Mouse (Mus musculus) liver, embryonic 13.5 days (tissue): ENCODE data around the gene Bpifb2. TPM values are rescaled to one million over a fixed set of nuclear protein-coding genes. Genes with fewer than 3 reads are reported as not detected.
"Not testable (repeated sequence)": the region's sequence is repeated elsewhere in the genome, so short reads cannot be mapped to it uniquely, and the experiment has no call there.

Experiments used
- ATAC-seq: fragments of 200-750 bp; cut with Nextera tagmentation; 2 replicates; pipeline ENCODE4 v1.8.0; 2017; ENCODE audit warnings: low read depth, mild to moderate bottlenecking, moderate number of reproducible peaks, moderate library complexity
- DNase-seq: peaks from one replicate; pipeline ENCODE4 v3.0.0; 2022
- H3K27ac ChIP-seq: fragments of 300-500 bp; sonication (generic); 2 replicates; pipeline ENCODE4 v1.5.1; 2015; ENCODE audit warnings: moderate library complexity, mild to moderate bottlenecking, inconsistent platforms
- H3K27me3 ChIP-seq: fragments of 300-500 bp; sonication (generic); 2 replicates; pipeline ENCODE4 v1.6.1; 2015; ENCODE audit warnings: mild to moderate bottlenecking, inconsistent platforms
- H3K36me3 ChIP-seq: fragments of 300-500 bp; sonication (generic); 2 replicates; pipeline ENCODE4 v1.6.1; 2015; ENCODE audit warnings: mild to moderate bottlenecking, inconsistent platforms
- H3K4me1 ChIP-seq: fragments of 300-500 bp; sonication (generic); replicated peaks from 2 replicates; pipeline ENCODE4 v1.6.1; 2015; ENCODE audit warnings: inconsistent platforms
- H3K4me2 ChIP-seq: fragments of 300-500 bp; sonication (generic); 2 replicates; pipeline ENCODE4 v1.6.1; 2015; ENCODE audit warnings: inconsistent platforms, mild to moderate bottlenecking, moderate library complexity
- H3K4me3 ChIP-seq: fragments of 300-500 bp; sonication (generic); replicated peaks from 2 replicates; pipeline ENCODE4 v1.5.1; 2015; ENCODE audit warnings: mild to moderate bottlenecking, inconsistent platforms
- H3K9ac ChIP-seq: fragments of 300-500 bp; sonication (generic); 2 replicates; pipeline ENCODE4 v1.6.1; 2015; ENCODE audit warnings: mild to moderate bottlenecking, inconsistent platforms
- H3K9me3 ChIP-seq: fragments of 300-500 bp; sonication (generic); replicated peaks from 2 replicates; pipeline ENCODE4 v1.6.1; 2016; ENCODE audit warnings: inconsistent platforms
- WGBS: fragments of 180-500 bp; shearing (Covaris S2); methylation state at CpG from one replicate; pipeline ENCODE4 v1.1.7; 2015; ENCODE audit not compliant: insufficient replicate concordance; 5-methylcytosine and 5-hydroxymethylcytosine counted together
- polyA plus RNA-seq: library from polyadenylated mRNA; unstranded; fragments of >200 nt; fragmentation: Nextera tagmentation; extraction: Ambion mirVana; gene quantifications from 2 replicates; pipeline ENCODE4 v1.2.1, GENCODE M21; 2015

The Bpifb2 gene
- not detected in 2 replicates for polyA plus RNA-seq

GRCm38 (mm10) chr2:153874745-153875144 lies at the start of gene Bpifb2:
Bpifb2 (plus strand) TSS chr2:153875045.
- H3K9ac ChIP-seq, result no peak within 1 kb of the TSS
- no peak within 1 kb of the TSS for H3K4me3 ChIP-seq
- no peak for ATAC-seq
- no peaks in the 10 kb centered on the region for H3K9me3 ChIP-seq
- no peaks in the 10 kb centered on the region for H3K4me1 ChIP-seq
- WGBS, result 46% methylated on average over 9 of the region's 9 CpGs
- H3K4me2 ChIP-seq, result no peak within 1 kb of the TSS
- no peak for DNase-seq
- no peaks in the 10 kb centered on the region for H3K36me3 ChIP-seq
- H3K27me3 ChIP-seq, result no peaks in the 10 kb centered on the region; the same call in 1 of the 2 replicates
- no peak within 1 kb of the TSS for H3K27ac ChIP-seq

- not testable (repeated sequence) for H3K4me3 ChIP-seq, H3K36me3 ChIP-seq, H3K4me1 ChIP-seq, H3K27ac ChIP-seq, DNase-seq, H3K9me3 ChIP-seq, H3K27me3 ChIP-seq, H3K9ac ChIP-seq, H3K4me2 ChIP-seq, ATAC-seq
- 53% methylated on average over 32 of the region's 32 CpGs for WGBS
Observed at GRCm38 (mm10) chr2:153825900-153826299, 48.9 kb upstream of the Bpifb2 start.

DNA sequence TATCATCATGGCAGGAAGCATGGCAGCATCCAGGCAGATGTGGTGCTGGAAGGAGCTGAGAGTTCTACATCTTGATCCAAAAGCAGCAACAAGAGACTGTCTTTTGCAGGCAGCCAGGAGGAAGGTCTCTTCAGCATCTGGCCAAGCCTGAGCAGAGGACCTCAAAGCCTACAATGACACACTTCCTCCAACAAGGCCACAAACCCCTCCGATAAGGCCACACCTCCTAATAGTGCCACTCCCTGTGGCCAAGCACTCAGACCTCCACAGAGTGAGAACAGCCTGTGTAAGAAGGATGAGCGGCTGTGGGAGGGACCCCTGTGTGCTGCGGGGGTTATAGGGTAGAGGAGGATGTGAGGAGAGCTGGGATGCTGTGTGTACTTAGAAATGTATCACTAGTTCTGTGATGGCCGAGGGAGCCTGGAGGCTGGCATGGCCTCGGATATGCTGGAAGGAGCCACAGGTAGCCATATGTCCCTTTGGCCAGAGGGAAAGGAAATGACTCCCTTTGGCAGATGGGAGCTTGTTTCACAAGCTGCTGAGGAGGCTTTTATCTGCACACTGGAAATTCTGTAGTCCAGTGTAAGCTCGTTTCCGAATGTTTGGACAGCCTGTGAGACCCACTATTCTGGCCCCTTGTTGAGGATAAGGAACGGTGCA lies 47.5 kb upstream of the Bpifb2 start:
- no peak for ATAC-seq
- Histone ChIP-seq H3K36me3 (no peaks in the 10 kb centered on the region), H3K9ac (no peak overlapping the region), H3K27me3 (0 out of 2 replicates have a peak, but pooled peaks cover 10% of the 10 kb centered on the region), H3K4me3 (no peak overlapping the region), H3K4me2 (no peak overlapping the region), H3K4me1 (no peaks in the 10 kb centered on the region; the same call in 1 of the 2 replicates), H3K27ac (no peak overlapping the region), H3K9me3 (no peaks in the 10 kb centered on the region)
- 59% methylated on average over 8 of the region's 8 CpGs for WGBS
- DNase-seq, result no peak

GRCm38 (mm10) chr2:153828704-153829103 lies 46.1 kb upstream of the Bpifb2 start:
- H3K4me3 ChIP-seq, result no peak overlapping the region
- WGBS, result 71% methylated on average over 7 of the region's 7 CpGs
- ATAC-seq, result no peak
- DNase-seq, result no peak
- no peak overlapping the region for H3K4me2 ChIP-seq
- no peaks in the 10 kb centered on the region for H3K36me3 ChIP-seq
- H3K27me3 ChIP-seq, result 0 out of 2 replicates have a peak, but pooled peaks cover 10% of the 10 kb centered on the region
- H3K27ac ChIP-seq, result no peak overlapping the region
- no peaks in the 10 kb centered on the region for H3K9me3 ChIP-seq
- H3K9ac ChIP-seq, result no peak overlapping the region
- no peaks in the 10 kb centered on the region for H3K4me1 ChIP-seq

GRCm38 (mm10) chr2:153833291-153833690 lies 41.6 kb upstream of the Bpifb2 start:
- H3K27ac ChIP-seq, result no peak overlapping the region
- no peak for ATAC-seq

GRCm38 (mm10) chr2:153842854-153843253 lies 32.0 kb upstream of the Bpifb2 start:
- H3K4me1 ChIP-seq, result no peaks in the 10 kb centered on the region

More at GRCm38 (mm10) chr2:153833291-153833690, 41.6 kb upstream of the Bpifb2 start:
- no peak overlapping the region for H3K9ac ChIP-seq
- DNase-seq, result no peak
- no peaks in the 10 kb centered on the region for H3K9me3 ChIP-seq
- H3K4me1 ChIP-seq, result no peaks in the 10 kb centered on the region
- no peaks in the 10 kb centered on the region for H3K36me3 ChIP-seq
- H3K4me3 ChIP-seq, result no peak overlapping the region
- no peak overlapping the region for H3K4me2 ChIP-seq
- no peaks in the 10 kb centered on the region for H3K27me3 ChIP-seq
- 67% methylated on average over 8 of the region's 8 CpGs for WGBS

GRCm38 (mm10) chr2:153848389-153848788 lies 26.5 kb upstream of the Bpifb2 start:
- 70% methylated on average over 3 of the region's 3 CpGs for WGBS
- Histone ChIP-seq H3K4me3 (no peak overlapping the region), H3K36me3 (no peaks in the 10 kb centered on the region), H3K27me3 (no peaks in the 10 kb centered on the region), H3K9me3 (no peaks in the 10 kb centered on the region), H3K9ac (no peak overlapping the region), H3K27ac (no peak overlapping the region), H3K4me2 (no peak overlapping the region), H3K4me1 (no peaks in the 10 kb centered on the region)
- ATAC-seq (no peak), DNase-seq (no peak)

More at GRCm38 (mm10) chr2:153842854-153843253, 32.0 kb upstream of the Bpifb2 start:
- Histone ChIP-seq H3K36me3 (no peaks in the 10 kb centered on the region), H3K27ac (no peak overlapping the region), H3K4me2 (no peak overlapping the region), H3K27me3 (no peaks in the 10 kb centered on the region), H3K9ac (no peak overlapping the region), H3K4me3 (no peak overlapping the region), H3K9me3 (no peaks in the 10 kb centered on the region)
- DNase-seq (no peak), ATAC-seq (no peak)
- whole genome bisulfite sequencing, result 70% methylated on average over 8 of the region's 8 CpGs

GRCm38 (mm10) chr2:153850351-153851029 lies 24.4 kb upstream of the Bpifb2 start:
- DNase-seq, result no peak
- 68% methylated on average over 6 of the region's 6 CpGs for WGBS
- no peaks in the 10 kb centered on the region for H3K36me3 ChIP-seq
- no peaks in the 10 kb centered on the region for H3K4me1 ChIP-seq
- H3K9me3 ChIP-seq, result no peaks in the 10 kb centered on the region
- H3K27me3 ChIP-seq, result no peaks in the 10 kb centered on the region
- no peak overlapping the region for H3K27ac ChIP-seq
- H3K4me2 ChIP-seq, result no peak overlapping the region
- no peak for ATAC-seq
- H3K4me3 ChIP-seq, result no peak overlapping the region
- H3K9ac ChIP-seq, result no peak overlapping the region

DNA sequence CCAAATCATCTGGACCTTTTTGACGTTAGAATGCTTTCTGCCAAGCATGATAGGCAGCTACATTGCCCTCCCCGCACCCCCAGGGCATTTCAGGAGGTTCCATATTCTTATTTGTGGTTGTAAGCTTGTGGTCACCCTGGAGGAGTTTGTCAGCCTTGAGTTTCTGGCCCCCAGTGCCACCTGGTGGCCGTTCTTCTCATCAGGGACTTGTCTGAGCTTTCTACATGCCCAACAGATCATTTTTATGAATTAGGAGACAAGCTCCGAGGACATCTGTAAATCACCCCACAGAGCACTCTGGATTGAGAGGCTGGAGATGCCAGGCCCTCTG lies 23.9 kb upstream of the Bpifb2 start:
- DNase-seq (peak; percentile 9), ATAC-seq (no peak)
- no peak overlapping the region for H3K4me3 ChIP-seq
- WGBS, result 28% methylated on average over 4 of the region's 4 CpGs
- H3K27me3 ChIP-seq, result no peaks in the 10 kb centered on the region
- H3K9me3 ChIP-seq, result no peaks in the 10 kb centered on the region
- no peaks in the 10 kb centered on the region for H3K4me1 ChIP-seq
- H3K9ac ChIP-seq, result no peak overlapping the region
- H3K4me2 ChIP-seq, result no peak overlapping the region
- no peaks in the 10 kb centered on the region for H3K36me3 ChIP-seq
- H3K27ac ChIP-seq, result no peak overlapping the region

DNA sequence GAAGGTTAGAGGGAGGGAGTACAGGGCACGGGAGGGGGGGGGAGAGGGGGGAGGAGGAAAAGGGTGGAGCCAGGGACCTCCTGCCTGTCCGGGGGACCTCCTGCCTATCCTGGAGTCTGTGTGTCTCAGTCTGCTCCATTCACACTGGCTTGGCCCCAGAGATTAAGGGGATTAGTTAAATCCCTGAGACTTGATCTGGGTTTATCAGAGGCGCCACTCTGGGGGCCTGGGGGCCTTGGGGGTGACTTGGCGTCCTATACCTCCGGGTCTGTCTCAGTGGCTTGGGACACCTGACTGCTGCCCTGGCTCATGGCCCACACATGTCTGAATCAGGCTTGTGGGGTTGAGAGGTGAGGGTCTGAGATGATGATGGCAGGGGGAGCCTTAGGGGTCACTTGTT lies 21.3 kb upstream of the Bpifb2 start:
- 22% methylated on average over 5 of the region's 5 CpGs for WGBS
- DNase-seq (no peak), ATAC-seq (no peak)
- H3K27ac ChIP-seq, result no peak overlapping the region
- H3K4me1 ChIP-seq, result no peaks in the 10 kb centered on the region
- no peaks in the 10 kb centered on the region for H3K27me3 ChIP-seq
- no peak overlapping the region for H3K4me3 ChIP-seq
- H3K9ac ChIP-seq, result no peak overlapping the region
- H3K9me3 ChIP-seq, result no peaks in the 10 kb centered on the region
- no peaks in the 10 kb centered on the region for H3K36me3 ChIP-seq
- H3K4me2 ChIP-seq, result no peak overlapping the region

- 72% methylated on average over 2 of the region's 2 CpGs for WGBS
- Histone ChIP-seq H3K9ac (no peak overlapping the region), H3K9me3 (no peaks in the 10 kb centered on the region), H3K4me1 (no peaks in the 10 kb centered on the region), H3K27me3 (no peaks in the 10 kb centered on the region), H3K4me2 (no peak overlapping the region), H3K27ac (no peak overlapping the region), H3K36me3 (no peaks in the 10 kb centered on the region), H3K4me3 (no peak overlapping the region)
- ATAC-seq, result no peak
- no peak for DNase-seq
Observed at GRCm38 (mm10) chr2:153859581-153859980, 15.3 kb upstream of the Bpifb2 start.

DNA sequence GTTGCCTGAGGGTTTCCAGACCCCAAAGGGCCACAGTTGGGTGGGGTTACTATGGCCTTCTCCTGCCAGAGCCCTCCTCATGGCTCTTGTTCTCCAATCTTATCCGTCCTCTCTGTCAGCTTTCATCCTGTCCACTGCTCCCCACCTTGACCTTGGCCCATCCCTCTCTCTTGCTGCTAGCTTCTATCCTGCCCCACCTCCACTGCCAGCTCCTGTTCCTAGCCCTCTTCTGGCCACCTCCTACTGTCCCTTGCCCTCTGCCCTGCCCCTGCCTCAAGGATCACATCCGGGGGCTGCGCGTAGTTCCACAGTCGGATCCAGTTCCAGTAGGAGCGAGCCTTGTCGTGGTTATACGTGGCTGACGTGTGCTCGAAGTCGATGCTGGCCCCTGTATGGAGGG lies 14.5 kb upstream of the Bpifb2 start:
- DNase-seq (no peak), ATAC-seq (no peak)
- Histone ChIP-seq H3K4me2 (no peak overlapping the region), H3K36me3 (no peaks in the 10 kb centered on the region), H3K9ac (no peak overlapping the region), H3K27me3 (no peaks in the 10 kb centered on the region), H3K9me3 (no peaks in the 10 kb centered on the region), H3K4me3 (no peak overlapping the region), H3K27ac (no peak overlapping the region), H3K4me1 (no peaks in the 10 kb centered on the region)
- 81% methylated on average over 11 of the region's 11 CpGs for WGBS
